Mouse (Mus musculus): Measurements from ENCODE around the gene Fam131a.

GRCm38 (mm10) chr16:20708220-20708938, 15.3 kb downstream of the Fam131a start:
- no peak for TF ChIP-seq NANOG (IDR thresholded peaks at IDR 0.05; ENCODE audit: borderline replicate concordance, low read length)
- TF ChIP-seq CTCF (conservative IDR thresholded peaks at IDR 0.05; ENCODE audit: low read length) = no peak

All from E14TG2a.4 (cell line).